Mouse (Mus musculus) cerebellum, adult 8-10 months (tissue): ENCODE data around the gene Srgap3.

Experiments used
- DNase-seq: peaks from one replicate; pipeline ENCODE4 v3.0.0; 2022

Srgap3 gene

DNA sequence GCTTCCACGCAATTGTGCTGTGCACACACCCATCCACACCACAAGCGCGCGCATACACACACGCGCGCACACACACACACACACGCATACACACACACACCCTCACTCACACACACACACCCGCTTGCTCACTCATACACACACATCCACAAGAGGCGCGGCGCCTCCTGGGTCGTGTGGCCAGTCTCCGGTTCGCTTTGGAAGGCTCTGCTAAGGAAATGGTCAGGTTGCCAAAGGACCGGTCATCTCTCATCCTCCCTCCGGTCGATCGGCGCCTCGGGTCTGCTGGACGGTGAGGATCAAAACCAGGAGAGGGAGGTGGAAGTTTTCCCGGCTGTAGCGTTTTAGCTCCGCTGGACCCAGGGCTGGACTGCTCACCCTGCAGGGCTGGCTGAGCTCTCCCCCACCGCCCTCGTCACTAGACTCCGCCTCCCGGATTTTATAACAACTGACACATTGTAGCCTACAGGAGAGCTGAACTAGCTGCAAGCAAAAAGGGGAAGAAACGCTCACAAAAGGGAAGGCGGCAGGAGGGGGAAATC, at the start of gene Srgap3:
Gene Srgap3 (minus strand): TSS at position 372 of the 542 bp plus-strand sequence.
- DNase-seq = peak; percentile 88

DNA sequence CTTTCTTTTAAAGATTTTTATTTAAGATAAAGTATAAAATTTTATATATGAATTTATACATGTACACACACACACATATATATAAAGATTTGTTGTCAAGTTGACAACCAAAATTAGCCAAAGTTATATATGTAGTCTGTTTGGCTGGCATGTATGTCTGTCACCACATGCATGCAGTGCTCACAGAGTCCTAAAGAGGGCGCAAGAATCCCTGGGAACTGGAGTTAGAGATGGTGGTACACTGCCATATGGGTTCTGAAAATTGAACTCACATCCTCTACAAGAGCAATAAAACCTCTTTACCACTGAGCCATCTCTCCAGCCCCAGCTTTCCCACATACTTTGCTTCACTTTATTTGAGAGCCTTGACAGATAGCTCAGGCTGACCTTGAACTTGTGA, 48.6 kb upstream of the Srgap3 start:
- DNase-seq = no peak

- DNase-seq = no peak
These were observed 43.1 kb upstream of the Srgap3 start for GRCm38 (mm10) chr6:112990119-112990518.

DNA sequence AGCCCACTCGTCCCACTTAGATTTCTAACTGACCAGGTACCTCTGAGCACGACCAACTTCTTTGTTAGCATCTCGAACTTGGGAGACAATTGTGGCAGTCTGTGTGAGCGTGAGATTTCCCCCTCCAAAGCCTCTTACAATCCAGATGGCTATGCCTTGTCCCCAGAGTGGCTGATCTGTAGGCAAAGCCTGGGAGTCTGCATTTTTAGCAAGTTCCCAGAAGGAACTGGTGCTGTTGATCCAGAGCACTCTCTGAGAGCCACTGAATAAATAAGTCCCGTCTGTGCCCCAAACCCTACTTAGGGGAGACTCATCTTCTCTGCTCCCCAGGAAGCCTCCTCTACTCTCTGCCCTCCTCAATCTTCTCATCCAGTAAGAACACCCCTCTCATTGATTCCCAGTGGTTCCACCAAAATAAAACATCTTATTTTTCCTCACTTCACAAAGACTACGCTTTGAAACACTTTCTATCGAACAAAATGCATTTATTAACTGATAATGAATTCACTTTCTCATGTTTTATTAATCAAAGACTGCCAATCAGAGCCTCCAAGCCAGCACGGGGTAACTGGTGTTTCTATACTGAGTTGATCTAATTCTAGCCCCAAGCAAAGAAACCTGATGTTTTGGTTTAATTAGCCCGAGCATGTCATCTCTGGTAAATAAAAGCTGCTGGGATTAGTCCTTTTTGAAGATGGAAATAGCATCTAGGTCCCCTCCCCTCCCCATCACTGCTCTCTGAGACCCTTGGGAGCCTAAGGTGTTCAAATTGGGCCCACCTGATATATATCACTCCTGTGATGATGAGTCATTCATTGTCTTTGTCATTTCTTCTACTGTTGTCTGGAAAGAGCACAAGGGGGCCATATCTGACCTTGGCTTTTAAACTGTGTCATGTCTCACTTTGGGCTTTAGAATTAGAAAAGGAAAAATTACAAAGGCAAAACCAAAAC, 38.6 kb upstream of the Srgap3 start:
- no peak for DNase-seq

- DNase-seq = no peak
These were observed 35.2 kb upstream of the Srgap3 start for GRCm38 (mm10) chr6:112982241-112982640.

- no peak for DNase-seq
These were observed 31.9 kb upstream of the Srgap3 start for GRCm38 (mm10) chr6:112978947-112979346.

DNA sequence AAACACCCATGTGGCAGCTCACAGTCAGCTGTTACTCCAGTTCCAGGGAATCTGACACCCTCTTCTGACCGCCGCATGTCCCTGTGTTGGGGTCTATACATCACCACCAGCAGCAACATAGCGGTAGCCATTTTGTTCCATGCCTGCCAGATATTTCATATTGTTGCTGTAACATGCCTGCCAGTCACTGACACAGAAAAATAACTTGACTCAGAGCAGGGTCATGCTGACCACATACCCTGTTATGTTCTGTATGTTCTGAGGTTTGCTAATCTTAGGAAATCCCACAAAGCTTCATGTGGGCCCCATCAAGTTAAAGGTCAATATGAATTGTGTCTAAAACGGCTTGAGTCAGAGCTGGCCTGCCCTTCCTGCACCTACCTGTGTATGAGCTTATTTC, 30.2 kb upstream of the Srgap3 start:
- DNase-seq = no peak

DNA sequence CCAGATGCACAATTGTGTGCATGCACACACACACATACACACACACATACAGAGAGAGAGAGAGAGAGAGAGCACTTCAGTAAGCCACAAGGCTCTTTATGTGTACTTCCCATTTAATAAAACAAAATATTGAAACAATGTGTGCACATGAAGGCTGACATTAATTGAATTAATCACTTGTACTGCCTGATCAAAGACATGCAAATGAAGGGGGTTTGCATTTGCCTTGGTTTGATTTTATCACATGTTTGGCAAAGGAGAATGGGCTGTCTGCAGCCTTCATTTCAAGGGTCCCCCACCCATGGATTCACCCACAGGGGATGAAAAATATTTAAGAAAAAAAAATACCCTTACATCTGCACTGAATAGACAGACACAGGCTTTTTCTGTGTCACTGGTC, 29.5 kb upstream of the Srgap3 start:
- DNase-seq = no peak

GRCm38 (mm10) chr6:112976136-112976535, 29.1 kb upstream of the Srgap3 start:
- DNase-seq = no peak

GRCm38 (mm10) chr6:112973786-112974720, 27.0 kb upstream of the Srgap3 start:
- DNase-seq = no peak

- no peak for DNase-seq
These were observed 26.0 kb upstream of the Srgap3 start for GRCm38 (mm10) chr6:112972858-112973631.

GRCm38 (mm10) chr6:112972127-112972526, 25.1 kb upstream of the Srgap3 start:
- DNase-seq = no peak

DNA sequence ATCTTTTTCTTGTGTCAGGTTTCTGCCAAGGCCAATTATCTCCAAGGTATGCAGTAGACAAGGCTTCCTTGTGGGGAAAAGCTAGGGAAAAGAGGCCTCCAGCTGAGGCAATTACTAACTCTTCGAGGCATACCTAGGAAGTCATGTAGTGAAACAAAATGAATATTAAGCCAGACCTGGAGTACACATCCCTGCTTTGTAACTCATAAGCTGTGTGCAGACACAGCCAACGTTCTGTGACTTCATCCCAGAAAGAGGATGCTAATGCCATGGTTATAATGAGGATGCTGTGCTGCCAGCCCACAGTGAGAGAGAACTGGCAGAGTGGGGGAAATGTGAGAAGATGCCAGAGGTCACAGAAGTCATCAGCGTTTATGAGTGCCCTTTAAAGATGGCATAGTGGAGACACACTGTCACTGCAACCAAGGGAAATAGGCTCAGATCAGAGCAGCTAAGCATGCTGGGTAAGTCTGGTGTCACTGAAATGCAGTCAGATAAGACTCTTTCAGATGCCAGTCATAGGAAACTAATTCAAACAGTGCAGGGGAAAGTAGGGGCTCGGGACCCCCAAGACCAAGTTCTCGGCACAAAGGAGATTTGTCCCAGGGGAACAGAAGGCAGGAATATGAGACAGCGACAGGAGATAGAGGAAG, 24.2 kb upstream of the Srgap3 start:
- no peak for DNase-seq

GRCm38 (mm10) chr6:112967359-112967758, 20.3 kb upstream of the Srgap3 start:
- DNase-seq = no peak

DNA sequence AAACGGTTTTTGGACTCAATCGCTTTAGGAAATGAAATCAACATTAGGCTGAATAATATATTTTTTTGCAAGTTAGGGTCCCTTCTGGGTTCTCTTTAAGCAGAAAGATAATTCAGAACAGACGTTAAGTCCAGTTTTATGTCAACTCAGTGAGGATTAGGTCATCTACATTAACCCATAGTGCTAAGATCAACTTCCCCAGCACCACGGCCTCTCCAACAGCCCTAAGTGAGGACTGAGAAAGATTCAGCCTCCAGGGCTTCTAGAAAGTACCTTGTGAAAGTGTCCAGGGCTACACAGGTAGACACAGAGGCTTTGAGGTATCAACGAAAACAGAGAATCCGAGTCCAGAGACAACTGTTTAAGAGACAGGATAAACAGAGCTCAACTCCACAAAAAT, 11.3 kb upstream of the Srgap3 start:
- no peak for DNase-seq

- DNase-seq = no peak
These were observed 10.7 kb upstream of the Srgap3 start for GRCm38 (mm10) chr6:112957583-112958280.

- no peak for DNase-seq
These were observed 8.7 kb upstream of the Srgap3 start for GRCm38 (mm10) chr6:112955773-112956172.

- DNase-seq = no peak
These were observed 6.8 kb upstream of the Srgap3 start for GRCm38 (mm10) chr6:112953905-112954304.

DNA sequence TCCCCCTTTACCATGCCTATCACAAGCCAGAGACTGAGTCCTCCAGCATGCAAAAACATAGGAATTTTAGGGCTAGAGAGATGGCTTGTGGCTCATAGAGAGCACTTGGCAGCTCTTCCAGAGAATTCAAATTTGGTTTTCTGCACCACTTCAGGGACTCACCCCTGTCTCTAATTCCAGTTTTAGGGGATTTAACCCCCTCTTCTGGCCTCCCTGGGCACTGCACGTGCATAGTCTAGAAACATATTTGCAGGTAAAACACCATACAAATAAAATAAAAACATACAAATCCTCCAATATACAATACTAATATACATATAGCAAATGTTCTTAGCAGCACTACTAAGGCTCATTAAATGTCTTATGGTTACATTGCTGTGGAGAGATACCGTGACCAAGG, 4.2 kb upstream of the Srgap3 start:
- peak; percentile 50 for DNase-seq

GRCm38 (mm10) chr6:112950205-112951110, 3.4 kb upstream of the Srgap3 start:
- no peak for DNase-seq
